Mouse (Mus musculus): Measurements from ENCODE around the gene D630023F18Rik.

DNA sequence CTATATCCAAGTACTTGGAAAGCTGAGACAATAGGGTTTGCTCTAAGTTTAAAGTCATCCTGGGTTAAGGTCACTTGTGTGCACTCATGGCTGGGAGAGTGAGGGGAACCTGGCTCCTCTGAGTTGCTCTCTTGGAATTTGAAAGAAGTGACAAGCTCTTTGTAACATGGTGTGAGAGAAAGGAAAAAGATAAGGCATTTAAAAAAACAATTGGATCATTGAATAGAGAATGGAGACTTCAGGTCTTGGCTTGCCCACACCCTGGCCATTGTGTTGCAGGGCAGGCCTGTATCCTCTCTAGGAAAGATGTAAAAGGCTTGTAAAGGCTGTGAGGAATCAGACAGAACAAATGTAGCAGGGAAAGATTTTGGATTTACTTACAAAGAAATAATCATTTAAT lies 55.2 kb downstream of the D630023F18Rik start:
- no peak for TF ChIP-seq CTCF (IDR thresholded peaks at IDR 0.05; ENCODE audit: low read depth, low read length)
- no peak for TF ChIP-seq POLR2A (IDR thresholded peaks at IDR 0.05; ENCODE audit: extremely low read depth, insufficient read depth, low read length)

Data from liver, adult 2 months (tissue).